Mouse (Mus musculus) kidney, embryonic 16.5 days (tissue): ENCODE results near the gene Slc1a3. TPM values are rescaled to one million over a fixed set of nuclear protein-coding genes. Genes with fewer than 3 reads are reported as not detected.
A peak's percentile ranks its signal among the peaks of the same experiment; 100 is the strongest.

Experiments used
- ATAC-seq: fragments of 200-750 bp; cut with Nextera tagmentation; 2 replicates; pipeline ENCODE4 v1.8.0; 2017; ENCODE audit warnings: moderate TSS enrichment; ENCODE audit not compliant: low FRiP score, low TSS enrichment
- H3K27ac ChIP-seq: fragments of 300-500 bp; sonication (generic); 2 replicates; pipeline ENCODE4 v1.5.1; 2014; ENCODE audit warnings: low read length
- H3K27me3 ChIP-seq: fragments of 300-500 bp; sonication (generic); 2 replicates; pipeline ENCODE4 v1.6.1; 2014; ENCODE audit warnings: low read length, control low read depth, mixed read lengths; ENCODE audit not compliant: insufficient read depth
- H3K36me3 ChIP-seq: fragments of 300-500 bp; sonication (generic); 2 replicates; pipeline ENCODE4 v1.6.1; 2014; ENCODE audit warnings: low read length, control low read depth, mixed read lengths; ENCODE audit not compliant: insufficient read depth
- H3K4me1 ChIP-seq: fragments of 300-500 bp; sonication (generic); 2 replicates; pipeline ENCODE4 v1.6.1; 2014; ENCODE audit warnings: low read length, control low read depth, mixed read lengths; ENCODE audit not compliant: insufficient read depth
- H3K4me2 ChIP-seq: fragments of 300-500 bp; sonication (generic); replicated peaks from 2 replicates; pipeline ENCODE4 v1.6.1; 2014; ENCODE audit warnings: low read depth, low read length
- H3K4me3 ChIP-seq: fragments of 300-500 bp; sonication (generic); 2 replicates; pipeline ENCODE4 v1.5.1; 2014; ENCODE audit warnings: mild to moderate bottlenecking, low read length
- H3K9ac ChIP-seq: fragments of 300-500 bp; sonication (generic); replicated peaks from 2 replicates; pipeline ENCODE4 v1.6.1; 2014; ENCODE audit warnings: low read length
- H3K9me3 ChIP-seq: fragments of 300-500 bp; sonication (generic); 2 replicates; pipeline ENCODE4 v1.6.1; 2016; ENCODE audit warnings: low read length, control low read depth
- WGBS: fragments of 180-500 bp; shearing (Covaris S2); extraction: QIAGEN DNeasy Blood & Tissue Kit; methylation state at CpG from one replicate; pipeline ENCODE4 v1.1.7; 2014; 5-methylcytosine and 5-hydroxymethylcytosine counted together
- polyA plus RNA-seq: library from polyadenylated mRNA; unstranded; fragments of >200 nt; fragmentation: Nextera tagmentation; extraction: Ambion mirVana; gene quantifications from 2 replicates; pipeline ENCODE4 v1.2.1, GENCODE M21; 2015

The Slc1a3 gene
- polyA plus RNA-seq, 1 experiment from 2014 or later: 14.6 TPM

DNA sequence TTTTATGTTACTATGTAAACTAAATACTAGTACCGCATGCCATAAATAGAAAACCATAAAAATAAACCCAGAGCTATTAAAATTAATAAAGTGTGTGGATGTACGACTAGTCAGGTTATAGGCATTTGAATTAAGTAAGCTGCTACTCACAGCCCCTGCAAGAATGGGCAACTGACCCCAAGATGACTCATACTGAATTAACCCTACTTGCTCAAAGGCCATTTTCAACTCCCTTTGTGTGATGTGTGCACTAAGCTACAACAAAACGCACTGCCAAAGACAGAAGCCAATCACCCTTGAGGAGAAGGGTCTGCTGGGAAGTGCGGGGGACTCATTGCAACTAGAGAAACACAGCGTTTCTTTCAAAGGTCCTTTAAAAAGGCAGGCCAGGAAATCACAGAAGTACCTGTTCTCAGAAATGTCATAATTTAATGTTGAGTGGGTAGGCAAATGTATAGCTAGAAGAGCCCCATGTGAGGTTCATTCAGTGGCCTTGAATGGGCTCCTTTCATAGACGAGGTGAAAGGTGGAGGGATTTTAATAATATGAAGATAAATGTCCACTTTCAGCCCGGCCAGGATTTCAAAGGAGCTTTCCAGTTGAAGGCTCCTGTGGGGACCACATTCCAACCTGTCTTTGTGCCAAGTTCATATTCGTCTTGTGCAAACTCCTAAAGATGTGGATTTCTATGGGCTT is 66.4 kb downstream of the Slc1a3 start:
- no peak for ATAC-seq
- H3K4me2 ChIP-seq: no peak overlapping the region
- no peaks in the 10 kb centered on the region for H3K27me3 ChIP-seq
- H3K4me1 ChIP-seq: 0 out of 2 replicates have a peak, but pooled peaks cover 3% of the 10 kb centered on the region
- H3K9me3 ChIP-seq: no peaks in the 10 kb centered on the region
- H3K9ac ChIP-seq: no peak overlapping the region
- no peak overlapping the region for H3K27ac ChIP-seq
- WGBS: 58% methylated on average over 8 of the region's 8 CpGs
- H3K36me3 ChIP-seq: no peaks in the 10 kb centered on the region
- no peak overlapping the region for H3K4me3 ChIP-seq

DNA sequence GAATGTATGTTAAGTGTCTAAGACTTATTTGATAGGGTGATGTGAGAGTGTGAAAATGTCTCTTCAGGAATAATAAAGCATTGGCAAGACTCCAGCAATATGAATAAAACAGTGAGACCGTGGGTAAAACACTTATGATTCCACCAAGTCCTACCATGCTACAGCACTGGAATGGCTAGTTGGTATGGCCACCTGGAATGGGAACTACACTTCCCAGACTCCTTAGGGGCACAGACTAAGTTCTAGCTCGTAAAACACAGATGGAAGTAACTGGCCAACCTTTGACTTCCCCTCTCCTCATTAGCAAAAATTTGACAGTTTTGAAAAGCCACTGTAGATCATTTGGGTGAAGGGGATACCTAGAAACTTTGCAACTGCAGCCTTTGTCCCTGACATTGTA is 70.7 kb downstream of the Slc1a3 start:
- Histone ChIP-seq H3K36me3 (no peaks in the 10 kb centered on the region), H3K4me3 (no peak overlapping the region), H3K27ac (no peak overlapping the region), H3K9me3 (no peaks in the 10 kb centered on the region), H3K9ac (no peak overlapping the region), H3K27me3 (no peaks in the 10 kb centered on the region), H3K4me2 (no peak overlapping the region), H3K4me1 (0 out of 2 replicates have a peak, but pooled peaks cover 3% of the 10 kb centered on the region)
- no peak for ATAC-seq
- WGBS: 65% methylated on average over 2 of the region's 2 CpGs

DNA sequence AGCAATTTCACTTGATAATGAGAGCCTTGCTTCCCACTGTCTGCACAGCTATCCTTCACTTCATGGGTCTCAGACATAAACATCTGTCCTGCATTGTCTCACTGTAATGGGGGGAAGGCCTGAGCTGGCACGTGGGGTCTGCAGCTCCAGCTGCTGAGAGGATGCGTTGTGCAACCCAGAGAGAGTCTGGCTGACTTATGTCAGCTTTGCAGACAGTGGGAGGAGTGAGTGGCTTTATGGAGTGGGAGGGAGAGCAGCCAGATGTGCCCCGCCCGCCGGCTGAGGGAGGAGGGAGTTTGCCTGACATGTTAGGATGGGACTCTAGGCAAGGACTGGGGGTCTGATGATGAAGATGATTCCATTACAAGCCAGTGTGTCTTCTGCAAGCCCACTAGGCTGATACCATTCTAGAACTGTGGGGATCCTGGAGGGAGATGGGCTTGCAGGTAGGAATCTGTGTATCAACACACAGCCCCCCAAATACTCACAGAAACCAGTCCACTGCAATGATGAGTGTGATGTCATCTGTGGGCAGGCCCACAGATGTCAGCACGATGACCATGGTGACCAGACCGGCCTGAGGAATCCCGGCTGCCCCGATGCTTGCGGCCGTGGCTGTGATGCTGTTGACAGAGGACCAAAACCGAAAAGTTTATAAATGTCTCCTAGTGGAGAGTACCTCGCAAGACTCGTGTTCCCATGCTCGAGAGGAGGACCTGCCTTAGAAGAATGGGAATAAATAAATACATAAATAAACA is 71.8 kb downstream of the Slc1a3 start:
- Histone ChIP-seq H3K4me2 (no peak overlapping the region), H3K9me3 (no peaks in the 10 kb centered on the region), H3K4me3 (no peak overlapping the region), H3K27me3 (no peaks in the 10 kb centered on the region), H3K9ac (no peak overlapping the region), H3K4me1 (no peaks in the 10 kb centered on the region), H3K27ac (no peak overlapping the region), H3K36me3 (no peaks in the 10 kb centered on the region)
- ATAC-seq: no peak
- WGBS: 77% methylated on average over 15 of the region's 15 CpGs

DNA sequence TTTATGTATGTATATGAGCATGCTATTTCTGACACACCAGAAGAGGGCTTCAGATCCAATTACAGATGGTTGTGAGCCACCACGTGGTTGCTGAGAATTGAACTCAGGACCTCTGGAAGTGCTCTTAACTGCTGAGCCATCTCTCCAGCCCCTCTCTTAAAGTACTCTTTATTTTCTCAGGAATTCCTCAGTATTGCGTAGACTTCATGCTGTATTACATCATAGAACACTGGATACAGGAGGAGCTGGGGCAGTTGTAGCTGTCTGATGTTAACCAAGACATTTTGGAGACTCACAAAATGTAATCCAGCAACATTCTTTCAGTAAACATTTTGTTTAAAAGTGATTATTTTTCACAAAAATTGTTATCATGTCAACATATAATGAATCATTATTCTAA is 73.3 kb downstream of the Slc1a3 start:
- Histone ChIP-seq H3K27ac (no peak overlapping the region), H3K4me2 (no peak overlapping the region), H3K36me3 (no peaks in the 10 kb centered on the region), H3K4me1 (no peaks in the 10 kb centered on the region), H3K9ac (no peak overlapping the region), H3K27me3 (no peaks in the 10 kb centered on the region), H3K9me3 (no peaks in the 10 kb centered on the region), H3K4me3 (no peak overlapping the region)
- no peak for ATAC-seq
- WGBS: 80% methylated on average over 2 of the region's 2 CpGs

DNA sequence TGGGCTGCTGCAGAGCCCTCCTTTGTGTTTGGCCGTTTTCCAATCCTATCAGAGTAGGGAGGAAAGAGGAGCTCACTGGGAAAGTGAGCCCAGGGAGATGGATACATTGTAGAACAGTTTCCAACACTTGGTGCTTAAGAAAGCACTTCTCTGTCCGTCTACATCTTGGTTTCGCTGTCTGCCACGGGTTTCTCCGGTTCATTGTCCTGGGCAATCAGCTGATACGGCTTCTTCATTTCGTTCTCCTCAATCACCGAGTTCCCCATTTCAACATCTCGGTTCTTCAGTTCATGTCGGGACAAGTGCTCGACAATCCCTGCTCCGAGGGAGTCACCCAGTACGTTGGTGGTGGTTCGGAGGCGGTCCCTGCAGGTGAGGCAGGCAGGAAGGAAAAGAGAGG is 74.6 kb downstream of the Slc1a3 start:
- H3K27me3 ChIP-seq: no peaks in the 10 kb centered on the region
- no peak overlapping the region for H3K9ac ChIP-seq
- no peaks in the 10 kb centered on the region for H3K36me3 ChIP-seq
- H3K27ac ChIP-seq: no peak overlapping the region
- no peak overlapping the region for H3K4me3 ChIP-seq
- H3K4me1 ChIP-seq: no peaks in the 10 kb centered on the region
- 90% methylated on average over 15 of the region's 15 CpGs for WGBS
- no peak overlapping the region for H3K4me2 ChIP-seq
- ATAC-seq: no peak
- no peaks in the 10 kb centered on the region for H3K9me3 ChIP-seq

DNA sequence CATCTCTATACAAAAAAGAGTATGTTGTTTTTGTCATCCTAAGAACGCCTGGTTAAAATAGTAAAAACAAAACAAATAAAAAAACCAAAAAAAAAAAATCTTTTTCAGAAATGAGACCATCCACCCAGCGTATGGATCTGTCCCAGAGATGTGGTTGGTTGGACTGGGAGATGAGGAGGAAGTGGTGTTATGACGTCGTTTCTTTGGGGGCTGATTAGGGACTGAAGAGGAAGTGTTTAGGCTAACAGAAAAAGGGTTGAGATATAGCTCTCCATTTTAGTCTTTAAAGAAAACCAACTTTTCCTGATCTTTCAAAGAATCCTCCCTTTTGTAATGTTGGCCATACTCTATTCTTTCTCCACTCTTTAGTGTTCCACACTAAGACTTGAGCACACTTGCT is 75.8 kb downstream of the Slc1a3 start:
- H3K4me1 ChIP-seq: 0 out of 2 replicates have a peak, but pooled peaks cover 4% of the 10 kb centered on the region
- H3K4me2 ChIP-seq: no peak overlapping the region
- no peaks in the 10 kb centered on the region for H3K9me3 ChIP-seq
- whole genome bisulfite sequencing: 85% methylated on average over 4 of the region's 4 CpGs
- H3K4me3 ChIP-seq: no peak overlapping the region
- no peaks in the 10 kb centered on the region for H3K27me3 ChIP-seq
- ATAC-seq: no peak
- H3K9ac ChIP-seq: no peak overlapping the region
- no peak overlapping the region for H3K27ac ChIP-seq
- no peaks in the 10 kb centered on the region for H3K36me3 ChIP-seq

DNA sequence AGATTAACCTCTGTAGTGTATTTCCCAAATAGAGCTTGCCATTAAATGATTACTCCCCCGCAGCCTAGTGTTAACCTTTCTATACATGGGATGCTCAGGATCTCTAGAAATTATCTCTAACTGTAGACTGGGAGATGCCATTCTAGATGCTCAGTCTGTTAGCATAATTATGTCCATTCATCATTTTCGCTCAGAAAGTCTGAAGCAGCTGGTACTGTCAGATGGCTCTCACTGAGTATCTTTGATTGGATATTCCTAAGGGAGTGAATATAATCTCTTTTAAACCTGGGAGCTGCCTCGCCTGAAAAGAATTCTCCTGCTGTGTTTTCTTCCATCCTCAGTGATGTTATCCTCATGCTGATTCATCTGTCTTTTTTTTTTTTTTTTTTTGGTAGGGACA is 76.2 kb downstream of the Slc1a3 start:
- 88% methylated on average over 3 of the region's 3 CpGs for WGBS
- H3K4me1 ChIP-seq: 0 out of 2 replicates have a peak, but pooled peaks cover 6% of the 10 kb centered on the region
- no peak for ATAC-seq
- no peak overlapping the region for H3K27ac ChIP-seq
- no peak overlapping the region for H3K4me2 ChIP-seq
- no peak overlapping the region for H3K4me3 ChIP-seq
- no peaks in the 10 kb centered on the region for H3K27me3 ChIP-seq
- no peaks in the 10 kb centered on the region for H3K9me3 ChIP-seq
- no peaks in the 10 kb centered on the region for H3K36me3 ChIP-seq
- H3K9ac ChIP-seq: no peak overlapping the region

DNA sequence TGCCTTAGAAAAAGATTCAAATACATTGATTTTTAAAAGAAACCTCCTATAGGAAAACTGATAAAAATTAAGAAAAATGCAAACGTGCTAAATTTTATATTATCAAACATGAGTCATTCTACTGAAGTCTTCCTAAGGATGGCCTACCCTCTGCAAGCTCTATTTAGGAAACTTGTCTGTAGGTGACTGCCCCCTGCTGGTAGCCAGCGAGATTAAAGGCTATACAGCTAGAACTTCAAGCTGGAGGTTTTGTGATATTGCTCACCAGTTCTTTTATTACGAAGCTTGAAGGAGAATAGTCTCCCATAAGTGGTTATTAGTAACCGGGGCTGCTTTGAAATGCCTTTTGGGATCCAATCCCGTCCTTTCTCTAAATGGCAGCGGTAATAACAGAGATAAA is 77.2 kb downstream of the Slc1a3 start:
- no peaks in the 10 kb centered on the region for H3K36me3 ChIP-seq
- H3K4me2 ChIP-seq: no peak overlapping the region
- H3K9ac ChIP-seq: no peak overlapping the region
- H3K27ac ChIP-seq: no peak overlapping the region
- H3K9me3 ChIP-seq: no peaks in the 10 kb centered on the region
- H3K27me3 ChIP-seq: no peaks in the 10 kb centered on the region
- ATAC-seq: no peak
- no peak overlapping the region for H3K4me3 ChIP-seq
- 0 out of 2 replicates have a peak, but pooled peaks cover 6% of the 10 kb centered on the region for H3K4me1 ChIP-seq
- 66% methylated on average over 6 of the region's 6 CpGs for WGBS

DNA sequence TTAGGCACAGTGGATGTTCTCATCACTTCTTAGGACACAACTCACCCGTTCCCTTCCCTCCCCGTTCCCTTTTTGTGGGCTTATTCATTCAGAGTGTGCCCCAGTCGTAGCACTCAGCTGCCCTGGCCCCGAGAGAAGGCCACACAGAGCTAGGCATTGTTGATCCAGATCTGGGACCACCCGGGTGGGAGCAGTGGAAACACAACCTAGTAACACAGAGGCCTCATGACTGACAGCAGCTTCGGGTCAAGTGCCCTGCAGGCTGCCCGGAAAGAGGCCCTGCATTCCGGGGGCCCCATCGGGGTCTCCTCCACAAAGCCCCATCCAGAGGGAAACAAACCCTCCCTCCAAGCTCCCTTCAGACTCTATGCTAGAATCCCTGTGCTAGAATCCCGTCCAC is 78.2 kb downstream of the Slc1a3 start:
- H3K4me3 ChIP-seq: no peak overlapping the region
- peaks cover 10% of the 10 kb centered on the region; the same call in 1 of the 2 replicates for H3K4me1 ChIP-seq
- ATAC-seq: no peak
- no peaks in the 10 kb centered on the region for H3K36me3 ChIP-seq
- WGBS: 26% methylated on average over 10 of the region's 10 CpGs
- H3K4me2 ChIP-seq: no peak overlapping the region
- no peak overlapping the region for H3K27ac ChIP-seq
- peaks cover 6% of the 10 kb centered on the region; the same call in 1 of the 2 replicates for H3K27me3 ChIP-seq
- H3K9ac ChIP-seq: no peak overlapping the region
- H3K9me3 ChIP-seq: no peaks in the 10 kb centered on the region

DNA sequence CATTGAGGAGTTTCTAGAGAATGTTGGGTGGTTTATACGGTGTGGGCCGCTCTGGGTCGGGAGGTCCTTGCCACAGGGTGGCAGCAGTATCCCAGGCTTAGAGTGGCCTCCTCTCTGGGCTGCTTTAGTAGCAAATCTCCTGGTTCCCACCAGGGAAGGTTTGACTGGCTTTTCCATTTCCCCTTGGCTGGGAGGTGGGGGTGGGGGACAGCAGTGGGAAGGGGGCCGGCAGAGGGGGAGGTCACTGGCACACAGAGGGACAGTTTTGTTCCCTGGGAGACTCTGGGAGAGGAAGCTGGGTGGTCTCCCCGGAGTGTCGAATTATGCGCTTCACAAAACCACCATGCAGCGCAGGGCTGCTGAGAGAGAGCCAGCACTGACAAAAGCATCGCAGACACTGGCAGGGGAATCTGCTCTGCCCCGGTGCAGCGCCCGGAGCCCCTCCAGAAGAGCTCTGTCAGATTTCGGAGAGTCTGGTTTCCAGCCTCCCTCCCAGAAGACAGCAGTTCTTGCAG is 81.2 kb downstream of the Slc1a3 start:
- peaks cover 6% of the 10 kb centered on the region; the same call in 1 of the 2 replicates for H3K27me3 ChIP-seq
- H3K9ac ChIP-seq: peak overlapping the region; percentile 60
- peak overlapping the region; percentile 75 for H3K4me2 ChIP-seq
- WGBS: under 1% methylated on average over 13 of the region's 13 CpGs
- H3K4me3 ChIP-seq: peak overlapping the region; percentile 50
- H3K36me3 ChIP-seq: no peaks in the 10 kb centered on the region
- peaks cover 10% of the 10 kb centered on the region; the same call in 1 of the 2 replicates for H3K4me1 ChIP-seq
- ATAC-seq: peak; percentile 92
- H3K27ac ChIP-seq: no peak overlapping the region
- no peaks in the 10 kb centered on the region for H3K9me3 ChIP-seq
